Mouse (Mus musculus) neutrophil, adult 5-6 weeks (primary cell): ENCODE measurements at regions not wholly inside any gene's neighbourhood (a gene's known extent, or its start where the extent isn't known, plus 50 kb on each side); places are given as distances from the start of the nearest gene placed in this dataset.

Experiments
- ATAC-seq: fragments of 151-379, 151-347 bp; 2 replicates; pipeline ENCODE4 v1.8.0; 2017; ENCODE audit warnings: mild to moderate bottlenecking, moderate TSS enrichment; ENCODE audit not compliant: insufficient number of reproducible peaks, poor library complexity, low FRiP score, severe bottlenecking; ENCODE audit errors: extremely low read depth

DNA sequence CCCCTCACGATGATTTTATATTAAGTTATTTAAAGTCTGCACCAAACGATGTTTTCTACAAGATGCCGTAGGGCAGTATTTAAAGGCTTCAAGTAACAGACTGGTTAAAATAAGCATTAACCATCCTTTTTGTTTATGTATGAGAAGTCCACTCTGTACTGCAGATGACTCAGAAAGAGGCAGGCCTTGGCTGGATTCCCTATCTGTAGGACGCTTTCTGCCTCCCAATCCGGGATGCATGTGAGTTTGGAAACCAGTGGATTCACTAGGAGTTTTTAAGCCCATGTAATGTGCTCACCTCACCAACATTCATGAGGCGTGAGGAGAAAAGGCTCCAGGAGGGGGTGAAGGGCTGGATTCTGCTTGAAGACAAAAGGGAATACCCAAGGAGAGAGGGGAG, 63.1 kb downstream of the Cmpk2 start:
- ATAC-seq, result no peak
